Mouse (Mus musculus): Measurements from ENCODE around the gene 9430015G10Rik. TPM values are rescaled to one million over a fixed set of nuclear protein-coding genes. Genes with fewer than 3 reads are reported as not detected.

9430015G10Rik gene
- polyA plus RNA-seq, 1 experiment from 2014 or later = 28.0 TPM

Other genes with a start within 250 kb of the 9430015G10Rik start
- 0.29 and 0.40 TPM in 2 replicates for gene Tas1r3, start 246.6 kb upstream of the 9430015G10Rik start, polyA plus RNA-seq (2015; fragmentation: Nextera tagmentation; extraction: Ambion mirVana)
- 30.2 and 31.7 TPM in 2 replicates for gene Cptp, start 240.5 kb upstream of the 9430015G10Rik start, polyA plus RNA-seq (2015; fragmentation: Nextera tagmentation; extraction: Ambion mirVana)
- 67.2 and 74.7 TPM in 2 replicates for gene Ints11, start 240.4 kb upstream of the 9430015G10Rik start, polyA plus RNA-seq (2015; fragmentation: Nextera tagmentation; extraction: Ambion mirVana)
- 66.6 and 66.7 TPM in 2 replicates for gene Pusl1, start 218.2 kb upstream of the 9430015G10Rik start, polyA plus RNA-seq (2015; fragmentation: Nextera tagmentation; extraction: Ambion mirVana)
- gene Acap3, start 218.2 kb upstream of the 9430015G10Rik start, polyA plus RNA-seq (2015; fragmentation: Nextera tagmentation; extraction: Ambion mirVana) = 62.3 and 74.5 TPM in 2 replicates
- 97.6 and 98.8 TPM in 2 replicates for gene Ube2j2, start 166.2 kb upstream of the 9430015G10Rik start, polyA plus RNA-seq (2015; fragmentation: Nextera tagmentation; extraction: Ambion mirVana)
- 13.9 and 16.4 TPM in 2 replicates for gene C1qtnf12, start 147.7 kb upstream of the 9430015G10Rik start, polyA plus RNA-seq (2015; fragmentation: Nextera tagmentation; extraction: Ambion mirVana)
- 35.5 and 35.7 TPM in 2 replicates for gene B3galt6, start 117.3 kb upstream of the 9430015G10Rik start, polyA plus RNA-seq (2015; fragmentation: Nextera tagmentation; extraction: Ambion mirVana)
- gene Sdf4, start 117.1 kb upstream of the 9430015G10Rik start, polyA plus RNA-seq (2015; fragmentation: Nextera tagmentation; extraction: Ambion mirVana) = 120 and 124 TPM in 2 replicates
- 0.64 TPM in 1 of 2 replicates, not detected in the other for gene Tnfrsf4, start 96.1 kb upstream of the 9430015G10Rik start, polyA plus RNA-seq (2015; fragmentation: Nextera tagmentation; extraction: Ambion mirVana)
- gene Tnfrsf18, start 83.8 kb upstream of the 9430015G10Rik start, polyA plus RNA-seq (2015; fragmentation: Nextera tagmentation; extraction: Ambion mirVana) = 1.7 and 1.8 TPM in 2 replicates
- gene Ttll10, start 50.6 kb upstream of the 9430015G10Rik start, polyA plus RNA-seq (2015; fragmentation: Nextera tagmentation; extraction: Ambion mirVana) = not detected in 2 replicates
- gene Rnf223, start 20.5 kb downstream of the 9430015G10Rik start, polyA plus RNA-seq (2015; fragmentation: Nextera tagmentation; extraction: Ambion mirVana) = 0.40 and 0.52 TPM in 2 replicates
- 94.4 and 118 TPM in 2 replicates for gene Agrn, start 87.5 kb downstream of the 9430015G10Rik start, polyA plus RNA-seq (2015; fragmentation: Nextera tagmentation; extraction: Ambion mirVana)
- 1.4 and 1.8 TPM in 2 replicates for gene Isg15, start 90.8 kb downstream of the 9430015G10Rik start, polyA plus RNA-seq (2015; fragmentation: Nextera tagmentation; extraction: Ambion mirVana)
- gene AW011738, start 93.3 kb downstream of the 9430015G10Rik start, polyA plus RNA-seq (2015; fragmentation: Nextera tagmentation; extraction: Ambion mirVana) = 3.7 and 5.3 TPM in 2 replicates
- 2.2 and 2.4 TPM in 2 replicates for gene Perm1, start 105.9 kb downstream of the 9430015G10Rik start, polyA plus RNA-seq (2015; fragmentation: Nextera tagmentation; extraction: Ambion mirVana)
- 26.2 and 29.2 TPM in 2 replicates for gene Plekhn1, start 124.9 kb downstream of the 9430015G10Rik start, polyA plus RNA-seq (2015; fragmentation: Nextera tagmentation; extraction: Ambion mirVana)
- gene Noc2l, start 126.0 kb downstream of the 9430015G10Rik start, polyA plus RNA-seq (2015; fragmentation: Nextera tagmentation; extraction: Ambion mirVana) = 43.2 and 48.7 TPM in 2 replicates
- gene Samd11, start 145.7 kb downstream of the 9430015G10Rik start, polyA plus RNA-seq (2015; fragmentation: Nextera tagmentation; extraction: Ambion mirVana) = 1.9 and 2.0 TPM in 2 replicates
- not detected in 2 replicates for gene Vmn2r-ps159, start 221.1 kb downstream of the 9430015G10Rik start, polyA plus RNA-seq (2015; fragmentation: Nextera tagmentation; extraction: Ambion mirVana)